Mouse (Mus musculus) lung, embryonic 14.5 days (tissue): ENCODE measurements around the gene Ciita. TPM values are rescaled to one million over a fixed set of nuclear protein-coding genes. Genes with fewer than 3 reads are reported as not detected.

ENCODE experiments used
- ATAC-seq: fragments of 200-750 bp; cut with Nextera tagmentation; 2 replicates; pipeline ENCODE4 v1.8.0; 2017; ENCODE audit warnings: mild to moderate bottlenecking, moderate TSS enrichment, moderate library complexity; ENCODE audit not compliant: insufficient read depth
- DNase-seq: peaks from one replicate; pipeline ENCODE4 v3.0.0-alpha.2; 2015
- H3K27ac ChIP-seq: fragments of 300-500 bp; sonication (generic); 2 replicates; pipeline ENCODE4 v1.5.1; 2014; ENCODE audit warnings: low read depth, mild to moderate bottlenecking, moderate library complexity
- H3K27me3 ChIP-seq: fragments of 300-500 bp; sonication (generic); 2 replicates; pipeline ENCODE4 v1.6.1; 2014; ENCODE audit warnings: low read length, control low read depth; ENCODE audit not compliant: insufficient read depth
- H3K36me3 ChIP-seq: fragments of 300-500 bp; sonication (generic); 2 replicates; pipeline ENCODE4 v1.6.1; 2014; ENCODE audit warnings: control low read depth; ENCODE audit not compliant: insufficient read depth
- H3K4me1 ChIP-seq: fragments of 300-500 bp; sonication (generic); 2 replicates; pipeline ENCODE4 v1.6.1; 2014; ENCODE audit warnings: antibody characterized with exemption, control low read depth; ENCODE audit not compliant: insufficient read depth
- H3K4me2 ChIP-seq: fragments of 300-500 bp; sonication (generic); 2 replicates; pipeline ENCODE4 v1.6.1; 2014; ENCODE audit warnings: mild to moderate bottlenecking
- H3K4me3 ChIP-seq: fragments of 300-500 bp; sonication (generic); 2 replicates; pipeline ENCODE4 v1.5.1; 2014; ENCODE audit warnings: low read depth, low read length
- H3K9ac ChIP-seq: fragments of 300-500 bp; sonication (generic); 2 replicates; pipeline ENCODE4 v1.6.1; 2014
- H3K9me3 ChIP-seq: fragments of 300-500 bp; sonication (generic); 2 replicates; pipeline ENCODE4 v1.6.1; 2016; ENCODE audit warnings: low read depth, low read length, control low read depth
- CTCF ChIP-seq: IDR thresholded peaks from 2 replicates; pipeline ENCODE4 v1.5.1; 2016; ENCODE audit warnings: antibody characterized with exemption, low read depth
- WGBS: fragments of 180-500 bp; shearing (Covaris S2); extraction: QIAGEN DNeasy Blood & Tissue Kit; methylation state at CpG from one replicate; pipeline ENCODE4 v1.1.7; 2014; 5-methylcytosine and 5-hydroxymethylcytosine counted together
- polyA plus RNA-seq: library from polyadenylated mRNA; unstranded; fragments of >200 nt; fragmentation: Nextera tagmentation; extraction: Ambion mirVana; gene quantifications from 2 replicates; pipeline ENCODE4 v1.2.1, GENCODE M21; 2014

Gene Ciita
- polyA plus RNA-seq, 1 experiment from 2014 or later, result 0.25 TPM

DNA sequence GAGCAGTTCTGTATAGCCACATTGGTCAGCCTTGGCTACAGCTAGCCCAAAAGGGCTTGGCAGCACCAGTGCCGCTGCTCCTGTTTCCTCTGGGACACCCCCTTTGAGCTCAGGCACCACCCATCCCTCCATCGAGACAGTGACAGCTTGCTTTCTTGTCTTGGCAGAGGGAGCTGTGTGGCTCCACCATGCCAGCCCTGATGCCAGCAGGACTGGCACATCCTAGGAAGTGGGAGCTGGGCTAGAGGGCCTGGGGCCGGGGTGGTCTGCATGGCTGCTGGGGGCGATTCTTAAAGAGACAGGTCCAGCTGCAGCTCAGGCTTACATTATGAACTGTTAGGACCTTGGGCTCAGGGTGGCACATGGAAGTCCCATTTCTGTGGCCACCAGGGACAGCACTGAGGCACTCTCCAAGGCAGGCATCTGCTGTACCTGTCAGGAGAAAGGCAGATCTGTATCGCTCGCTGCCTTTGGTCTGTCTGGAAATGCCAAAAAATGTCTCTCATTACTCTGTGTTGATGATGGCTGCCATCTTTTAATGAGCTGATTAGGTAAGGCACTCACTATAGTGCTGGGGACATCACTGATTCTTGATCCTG is 47.3 kb downstream of the Ciita start:
- Histone ChIP-seq H3K4me2 (no peak overlapping the region), H3K4me3 (no peak overlapping the region), H3K36me3 (peaks cover 20% of the 10 kb centered on the region; the same call in 1 of the 2 replicates), H3K9ac (no peak overlapping the region), H3K4me1 (no peaks in the 10 kb centered on the region), H3K27ac (no peak overlapping the region), H3K27me3 (no peaks in the 10 kb centered on the region), H3K9me3 (no peaks in the 10 kb centered on the region)
- DNase-seq, result no peak
- peak; percentile 34 for TF ChIP-seq CTCF
- no peak for ATAC-seq
- 79% methylated on average over 6 of the region's 6 CpGs for WGBS

DNA sequence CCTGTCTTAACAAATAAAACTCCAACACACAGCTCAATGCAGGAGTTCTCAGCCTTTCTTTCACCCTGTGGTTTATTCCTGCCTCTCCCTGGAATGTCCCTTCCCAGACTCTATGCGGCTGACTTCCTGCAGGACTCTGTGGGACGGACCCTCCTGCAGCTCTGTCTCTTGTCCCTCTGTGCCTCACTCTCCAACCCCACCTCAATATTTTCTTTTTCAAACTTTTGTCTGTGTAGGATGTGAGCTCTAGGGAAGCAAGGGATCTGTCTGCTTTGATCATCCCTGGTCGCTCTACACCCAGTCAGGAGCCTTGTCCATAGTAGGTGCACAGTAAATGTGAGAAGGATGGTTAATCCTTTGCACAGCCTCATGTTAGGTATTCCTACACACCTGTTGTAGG is 48.5 kb downstream of the Ciita start:
- Histone ChIP-seq H3K4me3 (no peak overlapping the region), H3K4me1 (no peaks in the 10 kb centered on the region), H3K27me3 (no peaks in the 10 kb centered on the region), H3K9me3 (no peaks in the 10 kb centered on the region), H3K36me3 (peaks cover 22% of the 10 kb centered on the region; the same call in 1 of the 2 replicates), H3K27ac (no peak overlapping the region), H3K4me2 (no peak overlapping the region), H3K9ac (no peak overlapping the region)
- no peak for TF ChIP-seq CTCF
- 71% methylated on average over 3 of the region's 3 CpGs for WGBS
- no peak for DNase-seq
- ATAC-seq, result no peak

DNA sequence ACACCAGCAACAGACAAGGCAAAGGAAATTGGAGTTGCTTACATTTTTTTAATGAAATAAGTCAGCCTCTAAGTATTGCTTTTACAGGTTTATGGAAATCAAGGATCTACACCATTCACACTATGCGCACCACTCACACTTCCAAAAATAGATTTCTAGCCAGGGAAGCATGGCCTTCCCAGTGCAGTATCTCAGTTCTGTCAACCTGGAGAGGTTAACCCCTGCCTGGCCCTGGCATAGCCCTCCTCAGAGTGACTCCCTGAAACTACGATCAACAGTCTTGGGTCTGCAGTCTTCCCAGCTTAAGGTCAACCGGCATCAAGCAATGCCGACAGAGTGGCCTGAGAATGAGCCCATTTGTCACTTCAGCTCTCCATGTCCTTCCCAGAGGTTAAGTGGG is 50.3 kb downstream of the Ciita start:
- H3K4me3 ChIP-seq, result no peak overlapping the region
- H3K27me3 ChIP-seq, result no peaks in the 10 kb centered on the region
- 80% methylated on average over 4 of the region's 4 CpGs for WGBS
- H3K27ac ChIP-seq, result no peak overlapping the region
- DNase-seq (no peak), ATAC-seq (no peak)
- no peaks in the 10 kb centered on the region for H3K4me1 ChIP-seq
- no peaks in the 10 kb centered on the region for H3K9me3 ChIP-seq
- H3K36me3 ChIP-seq, result peaks cover 24% of the 10 kb centered on the region; the same call in 1 of the 2 replicates
- TF ChIP-seq CTCF, result no peak
- H3K4me2 ChIP-seq, result no peak overlapping the region
- no peak overlapping the region for H3K9ac ChIP-seq

DNA sequence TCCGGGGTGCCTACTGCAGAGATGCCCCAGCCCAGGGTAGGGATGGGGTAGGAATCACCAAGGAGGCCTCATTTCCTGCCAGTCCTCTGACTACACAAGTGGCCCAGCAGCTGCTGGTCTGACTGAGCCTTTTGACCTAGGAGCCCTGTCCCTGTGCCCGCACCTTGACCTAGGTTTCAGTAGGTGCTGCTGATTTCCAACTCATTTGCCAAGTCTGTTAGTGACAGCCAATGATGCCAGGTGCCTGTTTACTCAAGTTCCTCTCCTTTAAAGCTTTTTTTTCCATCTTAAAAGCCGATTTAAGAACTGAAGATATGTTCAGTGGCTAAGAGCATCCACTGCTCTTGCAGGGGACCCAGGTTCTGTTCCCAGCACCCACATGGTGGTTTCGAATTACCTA is 53.9 kb downstream of the Ciita start:
- no peaks in the 10 kb centered on the region for H3K4me1 ChIP-seq
- 87% methylated on average over 4 of the region's 4 CpGs for WGBS

DNA sequence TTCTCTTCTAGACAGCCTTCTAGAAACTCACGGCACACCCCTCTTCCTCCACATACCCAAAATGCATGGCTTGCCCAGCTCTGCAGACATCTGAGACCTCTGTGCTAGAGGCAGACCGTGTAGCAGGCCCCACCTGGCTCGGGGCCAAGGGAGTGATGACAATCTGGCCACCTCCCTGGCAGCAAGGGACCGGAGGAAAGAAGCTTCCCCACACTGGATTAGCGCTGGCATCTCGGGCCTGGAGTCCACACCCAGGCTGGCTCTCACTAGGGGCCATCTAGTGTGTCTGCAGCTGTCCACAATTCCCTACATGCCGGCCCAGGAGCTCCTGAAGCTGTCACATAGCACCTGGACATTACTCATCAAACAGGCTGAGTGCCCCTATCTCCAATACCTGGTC is 54.7 kb downstream of the Ciita start:
- TF ChIP-seq CTCF, result no peak

More for the DNA sequence above, 53.9 kb downstream of the Ciita start:
- Histone ChIP-seq H3K4me3 (no peak overlapping the region), H3K9me3 (no peaks in the 10 kb centered on the region), H3K27ac (no peak overlapping the region), H3K27me3 (no peaks in the 10 kb centered on the region), H3K36me3 (peaks cover 30% of the 10 kb centered on the region), H3K9ac (no peak overlapping the region), H3K4me2 (no peak overlapping the region)
- ATAC-seq (no peak), DNase-seq (no peak)
- no peak for TF ChIP-seq CTCF

DNA sequence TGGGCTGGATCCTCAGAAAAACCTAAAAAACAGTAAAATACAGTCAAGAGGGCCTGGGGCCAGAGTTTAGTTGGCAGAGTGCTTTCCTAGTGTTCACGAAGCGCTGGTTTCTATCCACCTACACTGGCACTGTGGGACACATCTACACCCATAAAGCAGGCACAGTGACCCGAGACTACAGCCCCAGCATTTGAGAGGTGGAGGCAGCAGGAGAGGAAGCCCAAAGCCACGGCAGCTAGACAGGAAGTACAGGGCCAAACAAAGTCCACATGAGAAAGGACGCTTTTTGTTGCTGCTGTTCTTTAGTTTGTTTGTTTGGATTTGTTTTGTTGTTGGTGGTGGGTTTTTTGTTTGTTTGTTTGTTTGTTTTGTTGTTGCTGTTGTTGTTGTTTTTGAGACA is 56.5 kb downstream of the Ciita start:
- DNase-seq (no peak), ATAC-seq (no peak)
- Histone ChIP-seq H3K4me2 (no peak overlapping the region), H3K9ac (no peak overlapping the region), H3K36me3 (peaks cover 20% of the 10 kb centered on the region), H3K9me3 (no peaks in the 10 kb centered on the region), H3K4me3 (no peak overlapping the region), H3K4me1 (peaks cover 5% of the 10 kb centered on the region; the same call in 1 of the 2 replicates), H3K27ac (no peak overlapping the region), H3K27me3 (no peaks in the 10 kb centered on the region)
- 69% methylated on average over 5 of the region's 5 CpGs for WGBS
- TF ChIP-seq CTCF, result no peak

More for the DNA sequence above, 54.7 kb downstream of the Ciita start:
- ATAC-seq (no peak), DNase-seq (no peak)
- Histone ChIP-seq H3K27ac (no peak overlapping the region), H3K4me3 (no peak overlapping the region), H3K9ac (no peak overlapping the region), H3K36me3 (peaks cover 29% of the 10 kb centered on the region), H3K27me3 (no peaks in the 10 kb centered on the region), H3K4me2 (no peak overlapping the region), H3K9me3 (no peaks in the 10 kb centered on the region), H3K4me1 (no peaks in the 10 kb centered on the region)
- 72% methylated on average over 7 of the region's 7 CpGs for WGBS

DNA sequence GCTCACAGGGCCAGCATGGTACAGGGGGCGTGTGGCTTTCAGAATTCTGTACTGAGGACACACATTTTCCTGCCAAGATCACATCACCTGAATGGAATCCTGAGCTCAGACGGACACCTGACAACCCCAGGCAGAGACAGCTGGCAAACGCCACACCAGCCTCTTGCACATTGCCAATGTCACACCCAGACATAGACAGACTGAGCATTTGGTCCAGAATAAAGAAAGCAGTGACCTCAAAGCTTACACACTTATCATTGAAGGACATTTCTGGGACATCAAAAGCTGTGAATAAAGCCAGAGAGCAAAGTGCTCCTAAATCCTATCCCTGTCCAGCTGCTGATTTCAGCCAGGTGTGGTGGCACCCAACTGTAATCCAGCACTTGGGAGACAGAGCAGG is 57.1 kb downstream of the Ciita start:
- H3K9ac ChIP-seq, result no peak overlapping the region
- no peak for ATAC-seq
- TF ChIP-seq CTCF, result no peak
- H3K27ac ChIP-seq, result no peak overlapping the region
- H3K36me3 ChIP-seq, result peaks cover 14% of the 10 kb centered on the region
- no peaks in the 10 kb centered on the region for H3K9me3 ChIP-seq
- H3K4me2 ChIP-seq, result no peak overlapping the region
- no peak for DNase-seq
- peaks cover 5% of the 10 kb centered on the region; the same call in 1 of the 2 replicates for H3K4me1 ChIP-seq
- H3K27me3 ChIP-seq, result no peaks in the 10 kb centered on the region
- H3K4me3 ChIP-seq, result no peak overlapping the region
- WGBS, result 75% methylated on average over 3 of the region's 3 CpGs
